Mouse (Mus musculus): ENCODE measurements around the gene Lhfpl2. TPM values are rescaled to one million over a fixed set of nuclear protein-coding genes. Genes with fewer than 3 reads are reported as not detected.

Gene Lhfpl2
- polyA plus RNA-seq, 1 experiment from 2014 or later, result 15.1 TPM

- no peak for ATAC-seq
- no peak overlapping the region for H3K4me3 ChIP-seq (ENCODE audit: low read length)
- H3K36me3 ChIP-seq (ENCODE audit: control insufficient read depth, insufficient read depth, low read length), result no peaks in the 10 kb centered on the region
- no peak overlapping the region for H3K9ac ChIP-seq (ENCODE audit: low read depth, low read length)
- no peak overlapping the region for H3K4me2 ChIP-seq (ENCODE audit: low read depth, low read length)
- H3K27me3 ChIP-seq (replicated peaks; ENCODE audit: control insufficient read depth, insufficient read depth, low read length), result no peaks in the 10 kb centered on the region
- 91% methylated on average over 3 of the region's 3 CpGs for WGBS
- H3K27ac ChIP-seq (ENCODE audit: low read length), result no peak overlapping the region
- no peaks in the 10 kb centered on the region for H3K9me3 ChIP-seq (ENCODE audit: control insufficient read depth, low read length)
- no peaks in the 10 kb centered on the region for H3K4me1 ChIP-seq (ENCODE audit: control insufficient read depth, insufficient read depth, low read length)
These were observed 6.8 kb upstream of the Lhfpl2 start for GRCm38 (mm10) chr13:94050782-94051181.

- Histone ChIP-seq H3K9me3 (ENCODE audit: control insufficient read depth, low read length) (no peaks in the 10 kb centered on the region), H3K4me3 (ENCODE audit: low read length) (peak overlapping the region; percentile 83), H3K27ac (ENCODE audit: low read length) (peak overlapping the region; percentile 78; the same call in 1 of the 2 replicates), H3K27me3 (replicated peaks; ENCODE audit: control insufficient read depth, insufficient read depth, low read length) (no peaks in the 10 kb centered on the region), H3K36me3 (ENCODE audit: control insufficient read depth, insufficient read depth, low read length) (no peaks in the 10 kb centered on the region), H3K9ac (ENCODE audit: low read depth, low read length) (peak overlapping the region; percentile 87), H3K4me1 (ENCODE audit: control insufficient read depth, insufficient read depth, low read length) (peaks cover 2% of the 10 kb centered on the region; the same call in 1 of the 2 replicates), H3K4me2 (ENCODE audit: low read depth, low read length) (peak overlapping the region; percentile 97)
- ATAC-seq, result 0 out of 2 replicates have a peak, but pooled peaks have one; percentile 3
- 4% methylated on average over 17 of the region's 17 CpGs for WGBS
These were observed 497 bp upstream of the Lhfpl2 start for GRCm38 (mm10) chr13:94057036-94057562.

- peak overlapping the region; percentile 83 for H3K4me3 ChIP-seq (ENCODE audit: low read length)
- no peaks in the 10 kb centered on the region for H3K36me3 ChIP-seq (ENCODE audit: control insufficient read depth, insufficient read depth, low read length)
- ATAC-seq, result no peak
- peak overlapping the region; percentile 97 for H3K4me2 ChIP-seq (ENCODE audit: low read depth, low read length)
- H3K27me3 ChIP-seq (replicated peaks; ENCODE audit: control insufficient read depth, insufficient read depth, low read length), result no peaks in the 10 kb centered on the region
- 36% methylated on average over 6 of the region's 6 CpGs for WGBS
- peaks cover 17% of the 10 kb centered on the region for H3K4me1 ChIP-seq (ENCODE audit: control insufficient read depth, insufficient read depth, low read length)
- no peak overlapping the region; the same call in 1 of the 2 replicates for H3K27ac ChIP-seq (ENCODE audit: low read length)
- H3K9me3 ChIP-seq (ENCODE audit: control insufficient read depth, low read length), result no peaks in the 10 kb centered on the region
- H3K9ac ChIP-seq (ENCODE audit: low read depth, low read length), result peak overlapping the region; percentile 87; the same call in 1 of the 2 replicates
These were observed 1.1 kb downstream of the Lhfpl2 start for GRCm38 (mm10) chr13:94058642-94059222.

DNA sequence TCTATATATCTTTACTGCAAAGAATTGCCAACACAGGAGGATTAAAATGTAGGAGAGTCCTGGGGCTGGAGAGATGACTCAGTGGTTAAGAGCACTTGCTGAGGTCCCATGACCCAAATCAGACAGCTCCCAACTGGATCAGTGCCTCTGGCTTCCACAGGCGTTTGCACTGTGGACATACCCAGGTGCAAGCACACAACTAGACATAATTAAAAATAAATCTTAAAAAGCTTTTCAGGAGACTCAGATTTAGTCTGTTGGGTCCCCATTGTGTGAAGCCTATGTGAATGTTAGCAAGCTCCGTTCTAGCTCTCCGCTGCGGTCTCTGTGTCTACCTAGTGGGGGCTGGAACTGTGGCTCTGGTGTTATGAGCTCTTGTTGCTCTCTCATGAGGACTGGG, 1.8 kb downstream of the Lhfpl2 start:
- WGBS, result 95% methylated on average over 4 of the region's 4 CpGs
- Histone ChIP-seq H3K36me3 (ENCODE audit: control insufficient read depth, insufficient read depth, low read length) (no peaks in the 10 kb centered on the region), H3K4me2 (ENCODE audit: low read depth, low read length) (no peak overlapping the region), H3K27me3 (replicated peaks; ENCODE audit: control insufficient read depth, insufficient read depth, low read length) (no peaks in the 10 kb centered on the region), H3K9ac (ENCODE audit: low read depth, low read length) (no peak overlapping the region), H3K4me1 (ENCODE audit: control insufficient read depth, insufficient read depth, low read length) (peaks cover 18% of the 10 kb centered on the region), H3K27ac (ENCODE audit: low read length) (no peak overlapping the region), H3K9me3 (ENCODE audit: control insufficient read depth, low read length) (no peaks in the 10 kb centered on the region), H3K4me3 (ENCODE audit: low read length) (no peak overlapping the region)
- ATAC-seq, result no peak

- Histone ChIP-seq H3K9ac (ENCODE audit: low read depth, low read length) (no peak overlapping the region), H3K27me3 (replicated peaks; ENCODE audit: control insufficient read depth, insufficient read depth, low read length) (no peaks in the 10 kb centered on the region), H3K4me3 (ENCODE audit: low read length) (no peak overlapping the region), H3K9me3 (ENCODE audit: control insufficient read depth, low read length) (no peaks in the 10 kb centered on the region), H3K4me1 (ENCODE audit: control insufficient read depth, insufficient read depth, low read length) (peaks cover 22% of the 10 kb centered on the region), H3K4me2 (ENCODE audit: low read depth, low read length) (no peak overlapping the region), H3K36me3 (ENCODE audit: control insufficient read depth, insufficient read depth, low read length) (no peaks in the 10 kb centered on the region), H3K27ac (ENCODE audit: low read length) (no peak overlapping the region)
- 88% methylated on average over 6 of the region's 6 CpGs for WGBS
- no peak for ATAC-seq
These were observed 2.2 kb downstream of the Lhfpl2 start for GRCm38 (mm10) chr13:94059778-94060177.

DNA sequence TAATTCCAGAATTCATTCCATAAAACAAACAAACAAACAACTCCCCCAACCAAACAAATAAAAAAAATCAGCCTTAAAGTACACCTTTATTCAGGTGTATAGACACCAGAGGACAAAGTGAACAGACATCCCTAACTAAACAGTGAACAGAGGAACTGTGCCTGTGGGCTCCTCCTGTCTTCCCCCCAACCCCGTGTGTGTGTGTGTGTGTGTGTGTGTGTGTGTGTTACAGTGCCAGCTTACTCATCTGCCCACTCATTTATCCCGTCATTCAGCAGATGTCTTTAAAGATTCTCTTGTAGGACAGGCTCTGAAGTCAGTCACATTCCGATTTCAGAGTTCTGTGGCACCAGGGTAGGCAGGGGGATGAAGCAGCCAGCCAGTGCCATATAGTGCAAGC, 2.9 kb downstream of the Lhfpl2 start:
- Histone ChIP-seq H3K9ac (ENCODE audit: low read depth, low read length) (no peak overlapping the region), H3K36me3 (ENCODE audit: control insufficient read depth, insufficient read depth, low read length) (no peaks in the 10 kb centered on the region), H3K27me3 (replicated peaks; ENCODE audit: control insufficient read depth, insufficient read depth, low read length) (no peaks in the 10 kb centered on the region), H3K4me3 (ENCODE audit: low read length) (no peak overlapping the region), H3K9me3 (ENCODE audit: control insufficient read depth, low read length) (no peaks in the 10 kb centered on the region), H3K27ac (ENCODE audit: low read length) (no peak overlapping the region), H3K4me2 (ENCODE audit: low read depth, low read length) (no peak overlapping the region), H3K4me1 (ENCODE audit: control insufficient read depth, insufficient read depth, low read length) (peaks cover 22% of the 10 kb centered on the region)
- no peak for ATAC-seq
- 77% methylated on average over 3 of the region's 3 CpGs for WGBS

- Histone ChIP-seq H3K27ac (ENCODE audit: low read length) (no peak overlapping the region), H3K4me3 (ENCODE audit: low read length) (no peak overlapping the region), H3K27me3 (replicated peaks; ENCODE audit: control insufficient read depth, insufficient read depth, low read length) (no peaks in the 10 kb centered on the region), H3K9me3 (ENCODE audit: control insufficient read depth, low read length) (no peaks in the 10 kb centered on the region), H3K36me3 (ENCODE audit: control insufficient read depth, insufficient read depth, low read length) (no peaks in the 10 kb centered on the region), H3K9ac (ENCODE audit: low read depth, low read length) (no peak overlapping the region), H3K4me2 (ENCODE audit: low read depth, low read length) (no peak overlapping the region), H3K4me1 (ENCODE audit: control insufficient read depth, insufficient read depth, low read length) (peaks cover 25% of the 10 kb centered on the region)
- ATAC-seq, result no peak
- WGBS, result 76% methylated on average over 9 of the region's 9 CpGs
These were observed 3.8 kb downstream of the Lhfpl2 start for GRCm38 (mm10) chr13:94061256-94061877.

DNA sequence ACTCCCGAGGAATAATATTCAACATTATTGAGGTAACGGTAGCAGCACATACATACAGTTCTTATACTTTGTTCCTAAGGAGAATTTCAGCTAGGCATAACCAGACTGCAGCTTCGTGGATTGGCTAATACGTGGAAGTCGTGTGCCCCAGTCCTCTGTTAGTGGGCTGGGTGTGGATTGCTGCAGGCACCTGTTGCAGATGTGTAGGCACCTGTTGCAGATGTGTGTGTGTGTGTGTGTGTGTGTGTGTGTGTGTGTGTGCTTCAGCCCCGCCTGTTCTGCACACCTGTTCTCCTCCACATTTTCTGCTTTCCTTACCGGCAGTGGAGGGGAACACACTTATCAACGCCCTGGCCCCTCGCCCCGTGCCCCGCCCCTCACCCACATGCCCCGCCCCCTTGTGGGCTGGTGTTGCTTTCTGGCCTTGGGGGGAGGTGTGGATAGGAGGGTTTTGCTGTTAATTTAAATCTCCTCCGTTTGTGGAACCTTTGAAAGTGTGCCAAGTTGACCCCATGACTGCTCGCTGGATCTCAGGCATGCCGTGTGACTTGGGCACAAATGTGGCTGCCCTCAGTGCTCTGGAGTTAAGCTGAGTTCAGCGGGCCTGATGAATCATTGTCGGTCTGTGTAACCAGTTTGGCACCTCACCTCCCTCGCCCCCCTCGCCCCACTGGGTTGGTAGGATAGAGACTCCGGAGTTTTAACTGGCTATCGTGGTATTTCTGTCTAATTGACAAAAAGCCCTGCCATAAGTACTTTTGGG, 4.9 kb downstream of the Lhfpl2 start:
- 16% methylated on average over 21 of the region's 21 CpGs for WGBS
- H3K4me1 ChIP-seq (ENCODE audit: control insufficient read depth, insufficient read depth, low read length), result peaks cover 25% of the 10 kb centered on the region
- peak; percentile 58 for ATAC-seq
- peak overlapping the region; percentile 18 for H3K4me3 ChIP-seq (ENCODE audit: low read length)
- peak overlapping the region; percentile 44; the same call in 1 of the 2 replicates for H3K9ac ChIP-seq (ENCODE audit: low read depth, low read length)
- H3K27ac ChIP-seq (ENCODE audit: low read length), result no peak overlapping the region
- peak overlapping the region; percentile 40 for H3K4me2 ChIP-seq (ENCODE audit: low read depth, low read length)
- no peaks in the 10 kb centered on the region for H3K27me3 ChIP-seq (replicated peaks; ENCODE audit: control insufficient read depth, insufficient read depth, low read length)
- no peaks in the 10 kb centered on the region for H3K36me3 ChIP-seq (ENCODE audit: control insufficient read depth, insufficient read depth, low read length)
- H3K9me3 ChIP-seq (ENCODE audit: control insufficient read depth, low read length), result no peaks in the 10 kb centered on the region

- Histone ChIP-seq H3K9me3 (ENCODE audit: control insufficient read depth, low read length) (no peaks in the 10 kb centered on the region), H3K4me3 (ENCODE audit: low read length) (peak overlapping the region; percentile 18; the same call in 1 of the 2 replicates), H3K4me1 (ENCODE audit: control insufficient read depth, insufficient read depth, low read length) (peaks cover 25% of the 10 kb centered on the region), H3K4me2 (ENCODE audit: low read depth, low read length) (peak overlapping the region; percentile 40), H3K27me3 (replicated peaks; ENCODE audit: control insufficient read depth, insufficient read depth, low read length) (no peaks in the 10 kb centered on the region), H3K9ac (ENCODE audit: low read depth, low read length) (0 out of 2 replicates have a peak overlapping the region, but pooled peaks have one; percentile 44), H3K27ac (ENCODE audit: low read length) (no peak overlapping the region; the same call in 1 of the 2 replicates), H3K36me3 (ENCODE audit: control insufficient read depth, insufficient read depth, low read length) (no peaks in the 10 kb centered on the region)
- ATAC-seq, result no peak
- WGBS, result 61% methylated on average over 8 of the region's 8 CpGs
These were observed 5.6 kb downstream of the Lhfpl2 start for GRCm38 (mm10) chr13:94063156-94063555.
